Mouse (Mus musculus): ENCODE results near the gene Olfr983. TPM values are rescaled to one million over a fixed set of nuclear protein-coding genes. Genes with fewer than 3 reads are reported as not detected.

Olfr983 gene
- polyA plus RNA-seq, 1 experiment from 2014 or later: not detected

Other genes with a start within 250 kb of the Olfr983 start
- gene Olfr972, start 227.2 kb downstream of the Olfr983 start, polyA plus RNA-seq (2015; fragmentation: Nextera tagmentation; extraction: Ambion mirVana): not detected in 2 replicates
- gene Olfr229, start 186.3 kb downstream of the Olfr983 start, polyA plus RNA-seq (2015; fragmentation: Nextera tagmentation; extraction: Ambion mirVana): not detected in 2 replicates
- not detected in 2 replicates for gene Olfr974, start 156.1 kb downstream of the Olfr983 start, polyA plus RNA-seq (2015; fragmentation: Nextera tagmentation; extraction: Ambion mirVana)
- gene Olfr975, start 141.5 kb downstream of the Olfr983 start, polyA plus RNA-seq (2015; fragmentation: Nextera tagmentation; extraction: Ambion mirVana): not detected in 2 replicates
- gene Olfr976, start 132.5 kb downstream of the Olfr983 start, polyA plus RNA-seq (2015; fragmentation: Nextera tagmentation; extraction: Ambion mirVana): not detected in 2 replicates
- not detected in 2 replicates for gene Olfr978, start 101.5 kb downstream of the Olfr983 start, polyA plus RNA-seq (2015; fragmentation: Nextera tagmentation; extraction: Ambion mirVana)
- gene Olfr979, start 90.1 kb downstream of the Olfr983 start, polyA plus RNA-seq (2015; fragmentation: Nextera tagmentation; extraction: Ambion mirVana): not detected in 2 replicates
- gene Olfr980, start 84.0 kb downstream of the Olfr983 start, polyA plus RNA-seq (2015; fragmentation: Nextera tagmentation; extraction: Ambion mirVana): not detected in 2 replicates
- not detected in 2 replicates for gene Olfr981, start 72.1 kb downstream of the Olfr983 start, polyA plus RNA-seq (2015; fragmentation: Nextera tagmentation; extraction: Ambion mirVana)
- gene Olfr982, start 19.8 kb downstream of the Olfr983 start, polyA plus RNA-seq (2015; fragmentation: Nextera tagmentation; extraction: Ambion mirVana): not detected in 2 replicates
- gene Olfr984, start 20.6 kb upstream of the Olfr983 start, polyA plus RNA-seq (2015; fragmentation: Nextera tagmentation; extraction: Ambion mirVana): not detected in 2 replicates
- gene Olfr985, start 36.6 kb upstream of the Olfr983 start, polyA plus RNA-seq (2015; fragmentation: Nextera tagmentation; extraction: Ambion mirVana): not detected in 2 replicates
- not detected in 2 replicates for gene Tmem225, start 54.5 kb upstream of the Olfr983 start, polyA plus RNA-seq (2015; fragmentation: Nextera tagmentation; extraction: Ambion mirVana)
- gene Olfr986, start 87.3 kb upstream of the Olfr983 start, polyA plus RNA-seq (2015; fragmentation: Nextera tagmentation; extraction: Ambion mirVana): 0.08 TPM in 1 of 2 replicates, not detected in the other
- 3.7 and 3.8 TPM in 2 replicates for gene Zfp202, start 98.7 kb upstream of the Olfr983 start, polyA plus RNA-seq (2015; fragmentation: Nextera tagmentation; extraction: Ambion mirVana)
- 0.69 and 1.3 TPM in 2 replicates for gene Scn3b, start 175.6 kb upstream of the Olfr983 start, polyA plus RNA-seq (2015; fragmentation: Nextera tagmentation; extraction: Ambion mirVana)

Data from heart, embryonic 13.5 days (tissue).